Comparison of ENCODE assay signal across 12 mouse cellular contexts in genomic region chr8:11322724-11323585, GRCm38 (mm10). TPM values are rescaled to one million over a fixed set of nuclear protein-coding genes. Genes with fewer than 3 reads are reported as not detected.
DNase-seq lines count a peak whose midpoint lies in the region; ATAC-seq and TF ChIP-seq lines count a peak whose summit lies in the region.
"Had no signal": no experiment of that assay in that cellular context is flagged by ENCODE, and none has a peak within 500 bp of the region (broad histone marks: within the 10 kb centered on the region; RNA-seq: fewer than 3 reads in every experiment).

No protein-coding gene starts in this region.

- no peak overlapping the region for H3K9ac ChIP-seq in lung, embryonic 15.5 days

- H3K36me3 ChIP-seq in lung, embryonic 15.5 days, result 0 out of 2 replicates have a peak, but pooled peaks cover 2% of the 10 kb centered on the region
- no peaks in the 10 kb centered on the region for H3K36me3 ChIP-seq in myocyte (ENCODE audit: control insufficient read depth, insufficient read depth)

- DNase-seq in gastrocnemius, adult 2 months, result no peak
- DNase-seq in gastrocnemius, postnatal 10 days, result no peak
- no peak for DNase-seq in lung, postnatal 14 days
- peak; percentile 68 for DNase-seq in kidney, postnatal 10 days
- DNase-seq in cerebellum, adult 8-10 months, result no peak
- no peak for DNase-seq in thymus, postnatal 36 days
- DNase-seq: cerebellum, postnatal 25 days; thymus, postnatal 4 days had no signal

- peaks cover 49% of the 10 kb centered on the region for H3K4me1 ChIP-seq in lung, embryonic 15.5 days

- H3K27me3 ChIP-seq in lung, embryonic 15.5 days, result no peaks in the 10 kb centered on the region
- H3K27me3 ChIP-seq in myocyte (ENCODE audit: control insufficient read depth, insufficient read depth, insufficient read length), result no peaks in the 10 kb centered on the region

- peak; percentile 56 for ATAC-seq in lung, embryonic 15.5 days (ENCODE audit: borderline replicate concordance, extremely low read depth, low FRiP score, low TSS enrichment)
- ATAC-seq: midbrain, embryonic 16.5 days had no signal

- peak overlapping the region; percentile 17; the same call in 1 of the 2 replicates for H3K4me3 ChIP-seq in gastrocnemius, adult 2 months
- no peak overlapping the region for H3K4me3 ChIP-seq in lung, embryonic 15.5 days
- H3K4me3 ChIP-seq in myocyte, result no peak overlapping the region
- H3K4me3 ChIP-seq: hindbrain, embryonic 10.5 days had no signal

- no peak for TF ChIP-seq POLR2A in myocyte (IDR thresholded peaks at IDR 0.05; ENCODE audit: insufficient read length, low read depth)

- H3ac ChIP-seq in myocyte (ENCODE audit: control insufficient read depth, insufficient read length), result no peak overlapping the region

- intact Hi-C loops in gastrocnemius, adult 2 months (cut with DNase I), result no loop called here

- H3K4me2 ChIP-seq in lung, embryonic 15.5 days, result no peak overlapping the region
- H3K4me2 ChIP-seq in myocyte (ENCODE audit: low read depth), result peak overlapping the region; percentile 59

- WGBS in lung, embryonic 15.5 days, result 74% methylated on average over 5 of the region's 5 CpGs

- H3K27ac ChIP-seq in gastrocnemius, adult 2 months, result peak overlapping the region; percentile 73
- H3K27ac ChIP-seq in lung, embryonic 15.5 days, result peak overlapping the region; percentile 42
- H3K27ac ChIP-seq: hindbrain, embryonic 10.5 days had no signal

- TF ChIP-seq CTCF in gastrocnemius, adult 2 months (IDR thresholded peaks at IDR 0.05), result no peak

- peaks cover 13% of the 10 kb centered on the region for H3K79me2 ChIP-seq in myocyte (ENCODE audit: control insufficient read depth, insufficient read depth)

- no peaks in the 10 kb centered on the region for H3K9me3 ChIP-seq in lung, embryonic 15.5 days
- H3K9me3 ChIP-seq: hindbrain, embryonic 10.5 days had no signal

TF ChIP-seq in myocyte, 11 proteins besides CTCF, POLR2A, EP300 and RAD21:
- no peak for TF ChIP-seq MAX (IDR thresholded peaks at IDR 0.05; ENCODE audit: low read depth)

RNA-seq across cellular contexts. Expression of gene Col4a1, which starts 10.3 kb away (rescaled TPM):
- total RNA-seq in gastrocnemius, adult 2 months (2021), result 100 to 1,000 TPM in 1 of 2 experiments, 10 to 100 TPM in 1; 73.3 to 117 TPM
- total RNA-seq in gastrocnemius, postnatal 10 days (2021), result 100 to 1,000 TPM; 741 to 775 TPM
- polyA plus RNA-seq in lung, embryonic 15.5 days (2015; fragmentation: Nextera tagmentation; extraction: Ambion mirVana), result 335 and 360 TPM in 2 replicates
- 34.8 TPM for polyA plus RNA-seq in myocyte (2012; fragmentation: generic; extraction: Trizol)

RNA-seq across cellular contexts. Expression of gene Col4a2, which starts 10.3 kb away (rescaled TPM):
- total RNA-seq in gastrocnemius, adult 2 months (2021), result 10 to 100 TPM; 51.3 to 69.5 TPM
- 100 to 1,000 TPM; 340 to 382 TPM for total RNA-seq in gastrocnemius, postnatal 10 days (2021)
- 121 and 126 TPM in 2 replicates for polyA plus RNA-seq in lung, embryonic 15.5 days (2015; fragmentation: Nextera tagmentation; extraction: Ambion mirVana)
- 47.3 TPM for polyA plus RNA-seq in myocyte (2012; fragmentation: generic; extraction: Trizol)

Comparison
In these comparisons a context has a peak if more than half of its experiments do, and no peak if none do; other contexts are left out.
1. RNA of gene Col4a1, which starts 10.3 kb away (total RNA-seq): 741 to 775 TPM in gastrocnemius, postnatal 10 days; 73.3 to 117 TPM in gastrocnemius, adult 2 months; every median in the first group is over 4 times any median in the second.
2. RNA of gene Col4a2, which starts 10.3 kb away (total RNA-seq): 340 to 382 TPM in gastrocnemius, postnatal 10 days; 51.3 to 69.5 TPM in gastrocnemius, adult 2 months; every median in the first group is over 4 times any median in the second.